Mouse (Mus musculus): ENCODE data around the gene Hirip3.

DNA sequence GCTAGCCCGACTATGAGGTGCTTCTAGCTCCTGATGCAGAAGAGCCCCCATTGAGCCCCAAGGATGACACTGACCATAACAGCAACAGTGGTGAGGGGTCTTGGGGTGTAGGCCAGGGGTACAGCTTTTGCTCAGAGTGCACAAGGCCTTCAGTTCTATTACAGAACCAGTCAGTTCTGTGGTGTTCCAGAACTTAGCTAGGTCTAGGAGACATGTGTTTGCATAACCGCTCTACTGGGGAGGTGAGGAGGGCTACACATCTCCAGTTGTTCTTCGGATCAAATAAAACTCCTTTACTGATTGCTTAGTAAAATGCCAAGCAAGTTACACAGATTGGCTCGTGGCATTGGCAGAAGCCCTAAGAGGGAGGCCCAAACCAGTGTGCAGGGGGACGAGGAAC, 30.2 kb upstream of the Hirip3 start, which contains the start of gene 4930451I11Rik:
- TF ChIP-seq POLR2A (IDR thresholded peaks at IDR 0.05; ENCODE audit: extremely low read depth, insufficient read depth, low read length) (no peak), CTCF (IDR thresholded peaks at IDR 0.05; ENCODE audit: extremely low read depth, insufficient read depth, low read length) (no peak)
